Mouse (Mus musculus) T-cell, adult 66 days (primary cell): ENCODE measurements around the gene Tmem243. TPM values are rescaled to one million over a fixed set of nuclear protein-coding genes. Genes with fewer than 3 reads are reported as not detected.

Experiments
- total RNA-seq, 2 experiments: library from RNA; stranded (reverse); gene quantifications; 3 replicates in 1 of 2; 4 replicates in 1 of 2; pipeline ENCODE4 v1.2.4; 2023

The Tmem243 gene
- total RNA-seq: 10 to 100 TPM; 37.5 to 43.5 TPM

DNA sequence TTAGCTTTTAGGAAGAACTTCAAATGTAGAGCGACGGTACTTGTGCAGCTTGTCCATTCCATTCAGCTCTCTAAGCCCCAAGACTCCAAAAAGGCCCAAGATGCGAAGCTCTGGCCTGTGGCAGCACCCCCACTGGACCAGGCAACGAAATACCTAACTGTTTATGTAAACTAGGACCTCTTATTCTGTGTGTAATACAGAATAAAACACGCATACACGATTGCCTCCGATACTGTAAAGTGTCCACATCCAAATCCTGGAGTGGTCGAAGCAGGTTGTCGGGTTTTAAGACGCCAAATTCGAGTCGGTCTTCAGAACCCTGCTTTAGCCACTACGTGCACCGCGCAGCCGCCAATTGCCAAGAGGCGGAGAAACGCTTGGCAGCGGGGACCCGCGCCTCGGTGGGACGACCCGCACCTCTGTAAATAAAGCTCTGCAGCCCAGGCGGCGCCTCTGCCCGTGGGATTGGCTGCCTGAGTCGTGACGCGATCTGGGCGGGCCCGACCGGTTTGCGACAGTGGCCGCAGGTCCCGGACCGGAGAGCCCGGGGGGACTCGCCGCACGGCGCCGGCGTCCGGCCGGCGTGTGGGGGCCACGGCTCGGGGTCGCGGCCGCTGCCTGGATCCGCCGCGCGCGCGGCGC, at the start of gene Tmem243:
Gene Tmem243 (plus strand): TSS at position 462 of the 642 bp plus-strand sequence.

GRCm38 (mm10) chr5:9161456-9162041, 61.1 kb downstream of the Tmem243 start, which contains the start of gene Dmtf1:
Gene Dmtf1, minus strand, starts transcription at chr5:9161776.

Other genes with a start within 250 kb of the Tmem243 start
- gene Abcb4, start 207.0 kb upstream of the Tmem243 start, total RNA-seq: 1 to 10 TPM; 1.1 to 2.3 TPM
- 10 to 100 TPM; 27.2 to 32.7 TPM for gene Crot, start 103.3 kb upstream of the Tmem243 start, total RNA-seq
- 10 to 100 TPM; 80.2 to 84.7 TPM for gene Dmtf1, start 61.1 kb downstream of the Tmem243 start, total RNA-seq
- gene 9330182L06Rik, start 165.4 kb downstream of the Tmem243 start, total RNA-seq: not detected